Mouse (Mus musculus) thymus, postnatal 14 days (tissue): Measurements from ENCODE around the gene Slc43a2.

Experiments
- DNase-seq: peaks from one replicate; pipeline ENCODE4 v3.0.0; 2021

The Slc43a2 gene

DNA sequence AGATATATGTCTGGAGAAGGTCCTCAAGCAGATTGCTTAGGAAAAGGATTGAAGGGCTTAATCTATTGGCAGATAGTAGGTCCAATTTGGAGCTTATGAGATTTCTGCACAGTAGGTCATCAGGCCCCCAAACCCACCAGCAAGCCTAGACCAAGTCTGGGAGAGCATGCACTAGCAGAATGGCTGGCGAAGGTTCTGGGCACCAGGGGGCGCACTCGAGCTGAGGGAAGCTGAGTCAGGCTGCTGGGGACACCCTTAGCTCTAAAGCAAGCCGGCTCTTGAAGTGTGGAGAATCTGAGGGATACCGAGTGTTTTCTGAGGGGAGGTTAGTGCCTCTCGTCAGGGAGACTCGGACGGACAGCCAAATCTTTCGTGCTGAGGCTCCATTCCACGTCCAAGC lies 1.2 kb upstream of the Slc43a2 start:
- DNase-seq = peak; percentile 99

GRCm38 (mm10) chr11:75530845-75531373 lies 585 bp upstream of the Slc43a2 start:
- peak; percentile 53 for DNase-seq

GRCm38 (mm10) chr11:75532340-75533277 lies 1.1 kb downstream of the Slc43a2 start:
- DNase-seq = peak; percentile 75

- peak; percentile 49 for DNase-seq
Measured at GRCm38 (mm10) chr11:75533314-75534015, 2.0 kb downstream of the Slc43a2 start.

- DNase-seq = peak; percentile 20
Measured at GRCm38 (mm10) chr11:75534286-75535033, 3.0 kb downstream of the Slc43a2 start.

DNA sequence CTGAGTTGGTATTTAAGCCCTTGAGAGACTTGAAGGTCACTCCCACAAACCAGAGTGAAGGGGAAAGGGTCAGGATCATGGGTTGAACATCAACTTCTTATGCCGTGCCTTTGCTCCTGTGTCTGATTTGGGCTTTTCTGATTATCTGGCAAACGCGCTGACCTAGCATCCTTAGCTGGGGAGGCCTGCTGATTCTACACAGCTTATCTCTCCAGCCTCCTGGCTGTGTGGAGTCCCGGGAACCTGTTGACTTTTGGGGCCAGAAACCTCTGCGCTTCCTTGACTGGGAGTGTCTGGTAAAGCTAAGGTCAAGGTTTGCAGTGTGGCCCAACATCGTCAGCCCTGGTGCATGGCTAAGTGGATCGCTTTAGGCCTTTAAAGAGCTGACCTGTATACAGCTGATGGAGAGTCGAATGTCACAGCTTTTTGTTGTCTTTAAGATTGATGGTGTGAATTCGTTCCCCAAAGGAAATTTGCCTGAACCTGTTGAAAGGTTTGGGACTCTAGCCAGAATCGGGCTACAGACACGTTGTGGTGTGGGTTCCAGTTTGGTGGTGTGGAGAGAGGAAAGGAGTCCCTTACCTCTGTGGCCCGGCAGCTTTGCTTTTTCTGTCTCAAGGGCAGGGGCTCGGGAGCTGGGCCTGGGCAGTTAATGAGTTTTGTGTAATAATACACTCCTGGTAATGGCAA lies 3.8 kb downstream of the Slc43a2 start:
- DNase-seq = peak; percentile 29

DNA sequence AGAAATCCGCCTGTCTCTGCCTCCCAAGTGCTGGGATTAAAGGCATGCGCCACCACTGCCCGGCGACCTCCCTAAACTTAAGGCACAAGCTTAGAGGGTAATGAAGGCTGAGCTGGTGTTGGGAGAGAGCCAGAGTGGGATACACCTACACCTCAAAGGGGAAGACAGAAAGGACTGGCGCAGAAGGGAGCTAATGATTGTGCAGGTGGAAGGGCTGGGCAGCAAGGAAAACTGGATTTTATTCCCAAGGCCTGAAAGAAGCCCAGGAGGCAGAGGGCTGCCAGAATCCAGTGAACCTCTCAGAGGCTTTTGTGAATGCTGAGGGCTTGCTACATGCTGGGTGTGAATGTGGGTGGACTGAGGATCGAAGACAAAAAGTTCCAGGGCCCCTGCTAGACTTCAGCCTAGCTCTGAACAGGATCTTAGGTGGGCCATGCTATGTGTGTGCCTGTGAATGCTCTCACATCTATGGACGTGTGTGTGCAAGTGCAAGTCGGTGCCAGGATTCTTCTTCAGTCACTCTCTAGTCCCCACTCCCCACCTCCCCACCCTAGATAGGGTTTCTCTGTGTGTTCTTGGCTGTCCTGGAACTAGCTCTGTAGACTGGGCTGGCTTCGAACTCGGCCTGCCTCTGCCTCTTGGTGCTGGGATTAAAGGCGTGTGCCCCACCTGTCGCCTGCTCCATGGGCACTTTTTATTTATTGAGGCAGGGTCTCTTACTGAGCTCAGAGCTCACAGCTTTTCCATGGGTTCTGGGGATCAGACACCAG lies 4.9 kb downstream of the Slc43a2 start:
- DNase-seq = peak; percentile 42

- DNase-seq = peak; percentile 30
Measured at GRCm38 (mm10) chr11:75537025-75537414, 5.5 kb downstream of the Slc43a2 start.

DNA sequence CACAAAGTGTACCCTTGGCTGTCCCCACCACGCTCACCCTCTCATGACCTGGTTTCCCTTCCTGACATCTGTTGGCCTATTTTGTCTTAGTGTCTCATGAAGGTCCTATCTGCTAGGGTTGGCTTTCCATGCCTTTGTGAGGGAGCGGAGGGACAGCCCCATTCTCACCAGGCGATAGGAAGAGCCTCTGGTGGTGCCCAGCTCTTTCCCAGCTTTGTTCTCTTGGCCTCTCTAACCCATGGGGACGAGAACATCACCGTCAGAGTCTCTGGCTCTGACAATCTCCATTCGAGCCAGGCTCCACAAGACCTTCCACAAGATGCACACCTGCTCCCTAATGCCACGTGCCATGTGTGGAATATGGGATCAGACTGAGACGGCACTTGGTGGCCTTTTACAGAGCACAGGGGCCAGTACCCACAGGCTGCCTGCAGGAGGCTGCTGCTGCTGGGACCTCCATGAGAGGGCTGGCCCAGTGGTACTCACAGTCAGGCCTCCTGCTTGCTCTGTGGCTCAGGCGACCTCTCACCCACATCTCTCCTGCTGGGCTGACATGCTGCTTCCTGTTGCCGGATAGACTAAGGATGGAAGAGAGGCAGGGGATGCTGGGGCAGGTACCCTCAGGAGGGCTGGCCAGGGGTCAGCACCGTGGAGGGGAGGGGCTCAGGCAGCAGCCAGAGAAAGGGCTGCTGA lies 6.1 kb downstream of the Slc43a2 start:
- DNase-seq = peak; percentile 77

DNA sequence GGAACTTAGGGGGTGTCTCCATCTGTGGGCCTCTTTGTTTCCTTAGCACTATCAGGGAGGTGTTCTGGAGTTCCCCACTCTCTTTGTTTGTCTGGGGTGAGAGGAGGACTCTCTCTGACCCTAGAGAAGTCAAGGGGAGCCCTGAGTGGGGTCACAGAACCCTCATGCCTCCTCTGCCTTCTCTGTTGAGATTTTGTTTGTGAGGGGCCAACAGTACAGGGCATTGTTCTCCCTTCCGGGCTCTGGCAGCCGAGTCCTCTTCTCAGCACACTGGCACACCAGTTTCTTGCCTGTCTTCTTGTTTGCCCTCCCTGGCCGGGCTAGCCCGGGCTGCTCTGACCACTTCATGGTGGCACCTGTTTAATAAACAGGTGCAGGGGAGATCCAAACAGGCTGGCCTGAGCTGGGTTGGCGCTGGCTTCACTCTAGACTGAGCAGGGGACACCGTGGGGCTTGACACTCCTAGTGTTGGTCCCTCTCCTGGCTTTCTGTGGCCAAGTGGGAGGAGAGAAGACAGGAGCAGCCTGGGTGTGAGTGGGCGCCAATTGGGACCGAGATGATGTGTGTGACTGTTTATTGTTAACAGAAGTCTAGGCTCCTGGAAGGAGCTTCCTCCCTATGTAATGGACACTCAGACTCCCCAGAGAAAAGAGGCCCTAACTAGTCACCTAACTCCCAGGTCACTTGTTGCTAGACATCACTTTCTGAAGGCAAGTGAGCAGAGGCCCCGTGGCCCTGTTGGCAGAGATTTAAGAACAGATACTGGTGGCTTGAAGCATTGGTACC lies 6.9 kb downstream of the Slc43a2 start:
- DNase-seq = peak; percentile 48

- DNase-seq = peak; percentile 56
Measured at GRCm38 (mm10) chr11:75538970-75539299, 7.4 kb downstream of the Slc43a2 start.

- no peak for DNase-seq
Measured at GRCm38 (mm10) chr11:75540209-75540608, 8.7 kb downstream of the Slc43a2 start.

DNA sequence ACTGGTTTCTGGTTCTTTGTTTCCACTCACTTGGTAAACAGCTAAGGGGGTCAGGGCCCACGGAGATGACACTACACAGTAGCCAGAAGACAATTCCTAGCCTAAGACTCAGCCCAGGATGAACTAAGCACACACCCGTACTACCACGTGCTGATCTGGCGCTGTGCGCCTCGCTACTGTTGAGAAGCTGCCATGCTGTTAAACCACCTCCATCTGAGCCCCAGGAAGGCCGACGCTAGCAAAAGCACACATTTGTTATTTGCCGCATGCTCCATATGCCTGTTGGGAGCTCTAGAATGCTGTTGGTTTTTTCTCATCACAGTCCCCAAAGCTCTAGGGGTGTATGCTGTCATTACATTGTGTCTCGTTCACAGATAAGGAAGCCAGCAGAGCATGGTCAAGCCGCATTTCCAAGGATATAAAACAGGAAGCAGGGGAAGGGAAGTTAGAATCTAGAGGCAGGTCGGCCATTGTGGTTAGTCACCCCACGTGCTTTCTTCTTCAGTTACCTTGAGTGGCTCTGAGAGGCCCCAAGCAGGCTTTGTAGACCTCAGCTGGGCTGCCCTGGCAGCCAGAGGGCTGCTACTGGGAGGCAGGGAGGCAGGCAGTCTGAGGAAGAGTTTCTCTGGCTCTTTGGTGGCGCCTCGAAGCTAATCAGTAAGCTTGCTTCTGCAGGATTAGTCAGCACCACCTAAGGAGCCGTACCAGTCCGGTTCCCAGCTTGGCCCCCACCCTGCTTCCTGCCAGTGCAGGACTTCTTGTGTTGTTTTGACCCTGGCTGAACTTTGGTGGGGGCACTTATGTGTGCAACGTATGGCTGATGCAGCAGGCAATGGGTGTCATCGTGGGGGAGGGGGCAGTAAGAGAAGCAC lies 9.5 kb downstream of the Slc43a2 start:
- DNase-seq = peak; percentile 67

DNA sequence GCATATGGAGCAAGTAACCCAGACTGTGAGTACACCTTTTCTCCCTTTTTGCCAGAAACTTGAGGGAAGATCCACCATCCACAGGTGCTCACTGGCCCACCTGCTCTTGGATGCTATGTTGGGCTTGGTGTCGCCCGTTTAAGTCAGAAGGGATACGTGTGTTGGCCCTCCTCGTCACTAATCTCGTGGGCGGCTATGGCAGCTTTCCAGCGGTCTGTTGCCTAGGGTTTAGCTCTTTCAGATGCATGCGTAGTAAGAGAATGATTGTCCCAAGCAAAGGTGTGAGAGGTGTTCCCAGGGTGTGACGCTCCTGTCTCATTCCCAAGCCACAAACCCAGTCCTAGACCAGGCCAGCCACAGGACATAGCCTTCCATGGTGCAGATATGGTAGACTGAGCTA lies 13.2 kb downstream of the Slc43a2 start:
- DNase-seq = no peak

DNA sequence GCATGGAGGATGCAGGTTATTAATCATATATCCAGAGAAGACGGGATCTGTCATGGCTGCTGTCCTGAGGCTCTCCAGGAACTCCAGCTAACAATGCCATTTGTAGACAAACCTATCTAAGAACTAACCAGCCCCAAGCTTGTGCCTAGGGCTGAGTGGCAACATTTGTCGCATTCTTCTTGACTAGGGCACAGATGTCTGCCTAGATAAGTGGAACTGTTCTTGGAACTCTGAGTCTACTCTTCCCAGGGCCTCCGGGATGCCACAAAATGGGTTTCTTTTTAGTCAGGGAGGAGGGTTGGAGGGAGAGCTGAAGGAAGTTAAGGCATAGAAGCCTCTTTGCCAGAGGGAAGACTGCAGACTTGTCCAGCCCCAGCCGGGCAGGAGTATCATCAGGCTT lies 14.6 kb downstream of the Slc43a2 start:
- DNase-seq = no peak

- no peak for DNase-seq
Measured at GRCm38 (mm10) chr11:75549658-75550111, 18.2 kb downstream of the Slc43a2 start.

- no peak for DNase-seq
Measured at GRCm38 (mm10) chr11:75550200-75550946, 18.9 kb downstream of the Slc43a2 start.

DNA sequence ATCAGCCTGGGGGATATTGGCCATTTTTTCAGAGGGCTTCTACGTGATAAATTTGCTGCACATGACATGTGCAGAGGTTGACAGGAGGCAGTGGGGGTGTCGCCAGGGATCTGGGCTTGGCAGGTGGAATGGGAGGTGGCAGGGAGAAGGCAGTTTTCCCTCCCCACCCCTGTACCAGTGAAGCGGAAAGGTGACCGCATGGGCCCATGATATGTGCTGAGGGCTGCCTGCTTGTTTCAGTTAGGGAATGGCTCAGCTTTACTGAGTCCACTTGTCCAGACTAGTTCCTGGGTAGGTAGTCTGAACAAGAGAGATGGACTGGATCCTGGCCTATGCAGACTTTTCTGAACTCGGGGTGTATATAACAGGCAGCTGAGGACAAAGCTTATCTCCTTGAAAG lies 19.8 kb downstream of the Slc43a2 start:
- no peak for DNase-seq
